Mouse (Mus musculus) spleen, postnatal 36 days (tissue): ENCODE data around the gene Gm20503.

Experiments used
- DNase-seq, 2 experiments: peaks; one replicate each; pipeline ENCODE4 v3.0.0; 2022; ENCODE audit warnings: low spot score in 2 of 2, mixed read lengths in 1 of 2

The Gm20503 gene

DNA sequence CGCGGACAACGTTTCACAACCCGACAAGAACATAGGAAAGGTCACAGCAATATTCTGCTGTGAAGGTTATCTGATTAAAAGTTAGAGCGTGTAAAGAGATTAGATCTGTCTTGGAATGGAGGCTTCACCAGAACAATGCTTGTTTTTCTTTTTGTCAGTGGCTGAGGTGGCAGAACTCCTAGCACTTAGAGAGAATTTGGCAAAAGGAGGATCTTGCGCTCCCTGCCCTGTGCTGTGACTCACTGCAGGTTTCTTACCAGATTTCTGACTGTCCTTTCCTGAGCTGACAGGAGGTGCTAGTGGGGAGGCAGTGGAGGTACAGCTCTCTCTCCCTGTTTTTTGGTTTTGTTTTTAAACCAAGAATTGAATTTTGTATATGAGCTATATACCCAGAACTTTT, 4.0 kb downstream of the Gm20503 start:
- no peak for DNase-seq

- no peak for DNase-seq
Observed at GRCm38 (mm10) chr4:59007974-59008373, 5.0 kb downstream of the Gm20503 start.

DNA sequence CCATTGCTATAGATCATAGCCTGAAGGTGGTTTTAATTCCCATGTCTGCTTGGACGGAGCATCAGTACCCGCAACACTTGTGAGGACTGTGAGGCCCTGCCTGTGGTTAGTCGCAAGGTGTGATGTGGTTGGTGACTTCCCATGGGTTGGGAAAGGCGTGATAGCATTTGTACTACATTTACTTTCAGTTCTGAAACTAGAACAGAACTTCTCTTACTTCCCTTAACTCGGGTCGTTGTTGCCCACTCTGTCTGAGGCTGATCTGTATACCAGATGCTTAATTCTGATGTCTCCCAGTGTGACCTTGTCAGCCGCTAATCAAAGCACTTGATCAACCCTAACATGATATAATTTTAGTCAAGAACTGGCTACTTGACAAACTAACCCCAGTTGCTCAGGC, 6.2 kb downstream of the Gm20503 start:
- DNase-seq = peak; percentile 39 to 51

- DNase-seq = peak; percentile 4 to 25
Observed at GRCm38 (mm10) chr4:59009696-59010095, 6.7 kb downstream of the Gm20503 start.

- no peak for DNase-seq
Observed at GRCm38 (mm10) chr4:59011446-59011845, 8.4 kb downstream of the Gm20503 start.

DNA sequence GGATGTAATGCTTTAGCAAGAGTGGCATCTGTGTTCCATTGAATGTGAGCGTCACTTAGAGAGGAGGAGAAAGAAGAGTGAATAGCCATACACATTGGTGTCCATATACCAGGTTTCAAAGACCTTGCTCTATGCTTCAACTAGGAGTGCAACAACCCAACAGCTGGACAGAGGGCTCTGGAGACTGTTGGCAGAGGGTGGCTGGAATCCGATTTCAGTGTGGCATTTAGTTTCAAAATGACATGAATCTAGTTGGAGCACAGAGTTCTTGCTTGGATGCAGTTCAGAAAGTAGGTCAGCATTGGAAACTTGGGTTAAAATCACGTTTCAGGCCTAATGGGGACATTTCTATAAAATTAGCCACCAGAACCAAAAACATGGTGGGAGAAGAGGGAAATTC, 12.2 kb downstream of the Gm20503 start:
- DNase-seq = no peak

DNA sequence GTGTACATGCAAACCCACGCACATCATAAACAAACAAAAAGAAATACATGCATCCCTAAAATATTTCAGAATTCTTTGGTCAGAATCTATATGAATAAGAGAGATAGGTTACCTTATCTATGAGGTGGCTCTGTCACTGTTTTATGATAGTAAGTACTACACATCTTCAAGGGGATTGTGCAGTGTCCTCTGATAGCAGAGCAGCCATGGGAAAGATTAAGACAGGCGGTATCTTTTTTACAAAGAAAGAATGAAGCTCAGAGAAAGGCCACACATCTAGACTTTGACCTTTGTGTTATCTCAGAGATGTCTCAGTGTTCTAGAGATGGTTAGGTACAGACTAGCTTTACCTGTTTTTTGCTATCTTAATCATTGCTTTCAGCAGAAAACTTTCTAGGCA, 13.9 kb downstream of the Gm20503 start:
- no peak for DNase-seq

DNA sequence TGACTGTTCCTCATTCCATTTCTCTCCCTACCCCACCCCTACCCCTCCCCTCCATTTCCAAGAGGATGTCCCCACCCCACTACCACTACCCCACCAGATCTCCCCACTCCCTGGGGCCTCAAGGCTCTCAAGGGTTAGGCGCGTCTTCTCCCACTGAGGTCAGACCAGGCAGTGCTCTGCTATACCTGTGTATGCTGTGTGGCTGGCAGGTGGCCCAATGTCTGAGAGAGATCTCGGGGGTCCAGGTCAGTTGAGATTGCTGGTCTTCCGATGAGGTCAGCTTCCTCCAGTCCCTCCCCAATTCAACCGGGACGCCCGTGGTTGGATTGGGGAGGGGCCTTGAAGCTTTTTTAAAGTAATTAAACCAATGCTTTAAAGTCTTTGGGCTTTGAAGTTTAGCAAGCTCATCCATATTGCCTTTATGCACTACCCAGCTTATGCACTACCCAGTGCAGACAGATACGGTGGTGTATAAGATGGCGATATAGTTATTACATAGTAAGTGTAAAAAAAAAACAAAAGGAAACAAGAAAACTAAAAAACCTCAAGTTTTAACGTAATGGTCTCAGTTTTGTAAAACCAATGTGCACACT, 31.4 kb downstream of the Gm20503 start:
- DNase-seq = no peak

DNA sequence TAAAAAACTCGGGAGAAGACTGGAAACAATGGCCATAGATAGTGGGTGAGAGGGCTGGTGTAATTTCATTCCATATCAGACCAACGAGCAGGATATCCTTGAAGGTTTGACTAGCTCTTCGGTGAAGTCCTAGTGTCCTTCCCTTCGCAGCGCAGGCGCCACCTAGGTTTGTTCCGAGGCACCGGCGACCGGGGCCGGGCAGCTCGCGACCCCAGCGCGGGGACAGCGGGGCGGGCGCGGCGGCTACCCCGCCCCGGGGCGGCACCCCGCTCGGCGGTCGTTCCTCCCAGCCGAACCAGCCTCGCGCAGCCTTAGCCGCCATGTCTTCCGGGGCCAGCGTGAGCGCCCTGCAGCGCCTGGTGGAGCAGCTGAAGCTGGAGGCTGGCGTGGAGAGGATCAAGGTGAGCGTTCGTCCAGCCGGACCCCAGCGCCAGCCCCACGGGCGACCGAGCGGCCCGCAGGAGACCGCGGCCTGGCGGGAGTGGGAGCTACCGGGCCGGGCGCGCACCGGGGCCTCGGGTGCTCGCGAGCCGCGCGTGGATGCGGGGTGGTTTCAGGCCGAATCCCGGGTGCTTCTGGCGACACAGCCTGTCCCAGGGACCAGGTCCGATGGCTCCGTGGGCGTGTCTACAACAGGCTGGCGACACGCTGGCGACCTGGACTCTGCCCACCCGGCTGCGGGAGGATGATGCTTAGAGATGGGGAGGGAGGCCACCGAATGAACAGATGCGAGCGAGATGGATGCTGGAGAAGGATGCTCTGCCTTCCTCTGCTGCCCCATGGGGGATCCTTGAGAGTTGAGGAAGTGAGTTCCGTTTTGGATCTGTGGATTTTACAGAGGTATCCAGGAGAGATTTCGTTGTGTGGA, 32.1 kb downstream of the Gm20503 start, which contains the start of gene Gng10:
Gng10 (plus strand) TSS at position 171 of the 868 bp plus-strand sequence.
- peak; percentile 66 to 70 for DNase-seq

DNA sequence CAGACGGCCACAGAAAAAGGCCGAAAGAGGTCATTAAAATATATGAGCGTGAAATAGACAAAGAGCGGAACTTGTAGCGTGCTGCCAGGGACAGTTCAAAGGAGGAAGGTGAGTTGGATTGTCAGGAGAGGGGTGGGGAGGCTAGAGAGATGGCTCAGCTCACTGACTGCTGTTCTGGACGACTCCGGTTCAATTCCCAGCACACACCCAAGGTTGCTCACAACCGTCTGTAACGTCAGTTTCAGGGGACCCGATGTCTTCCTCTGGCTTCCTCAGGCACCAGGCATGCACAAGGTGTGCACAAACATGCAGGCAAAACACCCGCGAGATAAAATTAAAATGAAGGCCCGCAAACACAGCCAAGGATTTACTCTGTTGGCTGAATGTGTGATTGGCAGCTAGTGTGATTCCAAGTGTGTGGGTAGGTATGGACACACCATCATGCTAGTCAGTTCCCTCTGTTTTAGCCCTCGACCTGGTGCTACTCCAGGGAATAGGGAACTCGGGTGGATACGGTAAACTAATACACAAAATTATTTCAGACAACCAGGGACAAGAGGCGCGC, 32.9 kb downstream of the Gm20503 start:
- peak in 1 of 2 experiments; percentile 9 for DNase-seq

GRCm38 (mm10) chr4:59036490-59037127, 33.6 kb downstream of the Gm20503 start:
- DNase-seq = peak; percentile 64 to 77

DNA sequence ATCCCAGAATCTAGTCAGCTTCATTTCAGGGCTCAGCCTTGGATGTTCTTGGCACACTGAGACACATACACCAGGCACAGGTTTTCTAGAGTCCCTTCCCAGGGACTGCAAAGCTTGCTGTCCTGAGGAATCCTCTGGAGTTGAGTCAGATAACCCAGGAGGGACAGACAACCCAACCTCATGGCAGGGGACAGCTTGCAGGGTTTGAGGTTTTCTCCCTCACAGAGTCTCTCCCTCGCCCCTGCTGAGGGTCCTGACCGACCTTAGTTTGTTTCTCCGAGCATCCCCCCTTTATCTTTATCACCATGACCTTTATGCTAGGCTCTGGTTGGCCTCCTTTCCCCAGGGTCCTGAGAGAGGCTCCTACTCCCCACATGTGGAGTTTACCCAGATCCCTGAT, 34.5 kb downstream of the Gm20503 start:
- no peak for DNase-seq

DNA sequence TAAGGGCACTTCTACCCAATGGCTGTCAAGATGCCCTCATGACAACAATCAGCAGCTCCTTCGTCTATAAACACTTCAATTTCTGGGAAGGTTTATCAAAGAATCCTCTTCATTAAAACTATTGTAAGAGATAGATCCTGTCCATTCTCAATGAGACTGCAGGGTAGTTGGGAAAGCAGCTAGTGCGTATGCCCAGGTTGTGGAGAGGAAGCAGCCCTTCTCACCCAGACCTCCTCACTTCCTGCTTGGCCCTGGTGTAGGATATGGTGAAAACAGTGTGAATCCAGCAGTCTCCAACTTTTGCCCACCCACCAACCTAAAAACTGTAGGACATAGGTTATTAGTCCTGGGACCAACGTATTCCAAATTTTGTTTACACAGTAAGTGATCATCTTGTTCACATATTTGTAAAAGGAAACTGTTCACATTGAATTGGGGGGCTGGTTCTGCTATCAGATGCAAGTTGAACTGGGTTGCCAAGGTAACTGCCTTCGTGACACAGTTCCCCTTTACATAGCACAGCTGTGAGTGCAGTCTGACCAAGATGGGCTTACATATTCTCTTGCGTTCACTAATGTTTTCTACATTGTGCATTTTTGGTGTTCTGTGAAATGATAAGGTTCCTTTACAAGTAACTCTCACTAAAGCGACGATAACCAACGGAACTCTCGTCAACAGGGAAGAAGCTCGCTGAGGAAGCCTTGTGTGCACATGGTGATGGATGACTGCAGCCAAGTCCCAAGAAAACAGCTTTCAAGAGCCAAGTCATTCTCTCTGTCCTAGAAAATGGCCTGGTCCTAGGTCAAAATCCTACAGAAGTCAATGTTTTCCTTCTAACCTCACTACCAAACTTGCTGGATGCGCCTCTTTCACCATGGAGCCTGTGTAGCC, 37.6 kb downstream of the Gm20503 start:
- DNase-seq = peak; percentile 37 to 40

DNA sequence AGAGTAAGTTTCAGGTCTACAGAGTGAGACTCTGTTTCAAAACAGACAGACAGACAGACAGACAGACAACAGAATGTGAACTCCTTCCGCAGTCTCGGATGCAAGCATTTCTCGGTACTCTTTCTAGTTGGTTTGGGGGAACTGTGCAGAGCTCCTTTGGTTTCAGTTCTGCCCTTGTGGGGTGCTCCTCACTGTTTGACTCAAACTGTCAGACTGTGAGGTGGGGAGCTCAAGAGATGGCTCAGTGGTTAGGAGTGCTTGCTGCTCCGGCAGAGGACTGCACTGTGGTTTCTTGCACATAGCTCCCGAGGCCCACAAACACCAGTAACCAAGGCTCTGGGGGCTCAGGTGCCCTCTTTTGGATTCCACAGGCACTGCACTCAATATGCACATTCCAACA, 40.1 kb downstream of the Gm20503 start:
- DNase-seq = peak; percentile 43 to 54

- no peak for DNase-seq
Observed at GRCm38 (mm10) chr4:59043891-59044290, 40.9 kb downstream of the Gm20503 start.

- no peak for DNase-seq
Observed at GRCm38 (mm10) chr4:59047222-59047621, 44.2 kb downstream of the Gm20503 start.

DNA sequence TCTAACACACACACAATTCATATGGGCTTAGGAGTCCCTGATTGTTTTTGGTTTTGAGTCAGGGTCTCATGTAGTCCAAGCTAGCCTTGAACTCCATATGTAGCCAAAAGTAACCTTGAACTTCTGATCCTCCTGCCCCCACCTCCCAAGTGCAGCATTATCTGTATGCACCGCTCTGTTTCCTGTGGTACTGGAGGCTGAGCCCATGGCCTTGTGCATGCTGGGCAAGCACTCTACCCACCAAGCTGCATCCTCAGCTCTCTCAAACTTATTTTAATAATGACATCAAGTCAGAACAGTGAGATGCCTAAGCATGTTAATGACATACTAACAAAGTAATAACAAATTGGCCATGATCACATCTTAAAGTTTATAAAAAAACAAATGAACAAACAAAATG, 48.1 kb downstream of the Gm20503 start:
- no peak for DNase-seq

DNA sequence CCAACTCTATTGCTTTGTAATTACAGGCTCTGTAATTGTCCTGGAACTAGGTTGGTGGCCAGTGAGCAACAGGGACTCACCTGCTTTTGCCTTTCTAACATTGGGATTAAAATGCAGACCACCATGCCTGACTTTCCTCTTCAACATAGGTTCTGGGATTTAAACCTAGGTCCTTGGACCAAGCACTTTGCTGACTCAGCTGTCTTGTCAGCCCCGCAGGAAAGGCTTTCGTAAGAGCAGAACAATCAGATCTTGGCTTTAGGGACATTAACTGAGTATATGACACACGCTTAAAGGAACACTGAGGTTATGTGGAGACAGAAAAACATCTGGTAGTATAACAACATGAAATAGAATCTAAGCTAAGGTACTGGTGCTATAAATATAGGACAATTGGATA, 54.9 kb downstream of the Gm20503 start:
- no peak for DNase-seq

- no peak for DNase-seq
Observed at GRCm38 (mm10) chr4:59062526-59062925, 59.5 kb downstream of the Gm20503 start.

GRCm38 (mm10) chr4:59069276-59069675, 66.3 kb downstream of the Gm20503 start:
- DNase-seq = no peak

DNA sequence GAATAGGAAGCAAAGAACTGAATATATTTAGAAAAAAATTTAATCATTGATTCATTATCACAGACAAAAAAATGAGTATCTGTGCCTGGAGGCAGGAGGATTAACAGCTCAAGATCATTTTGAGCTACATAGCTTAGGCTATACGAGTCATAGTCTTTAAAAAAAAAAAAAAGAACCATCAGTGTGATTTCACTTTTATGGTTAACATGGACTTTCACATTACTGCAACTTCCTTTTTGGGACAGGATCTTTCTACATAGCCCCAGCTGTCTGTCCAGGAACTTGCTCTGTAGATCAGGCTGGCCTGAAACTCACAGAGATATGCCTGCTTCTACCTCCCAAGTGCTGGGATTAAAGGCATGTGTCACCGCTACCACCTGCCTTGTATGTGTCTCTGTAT, 80.4 kb downstream of the Gm20503 start:
- DNase-seq = no peak
